Mouse (Mus musculus) embryonic facial prominence, embryonic 13.5 days (tissue): ENCODE measurements around the gene Rapgef2. TPM values are rescaled to one million over a fixed set of nuclear protein-coding genes. Genes with fewer than 3 reads are reported as not detected.
A peak's percentile ranks its signal among the peaks of the same experiment; 100 is the strongest.

Experiments used
- ATAC-seq: fragments of 200-750 bp; cut with Nextera tagmentation; 2 replicates; pipeline ENCODE4 v1.8.0; 2017; ENCODE audit warnings: low read depth; ENCODE audit not compliant: insufficient number of reproducible peaks, insufficient read depth, low FRiP score, low TSS enrichment
- H3K27ac ChIP-seq: fragments of 300-500 bp; sonication (generic); 2 replicates; pipeline ENCODE4 v1.5.1; 2015; ENCODE audit warnings: moderate library complexity, mild to moderate bottlenecking, inconsistent platforms
- H3K27me3 ChIP-seq: fragments of 300-500 bp; sonication (generic); 2 replicates; pipeline ENCODE4 v1.6.1; 2015; ENCODE audit warnings: mild to moderate bottlenecking, inconsistent platforms
- H3K36me3 ChIP-seq: fragments of 300-500 bp; sonication (generic); 2 replicates; pipeline ENCODE4 v1.6.1; 2015; ENCODE audit warnings: mild to moderate bottlenecking, inconsistent platforms
- H3K4me1 ChIP-seq: fragments of 300-500 bp; sonication (generic); 2 replicates; pipeline ENCODE4 v1.6.1; 2015; ENCODE audit warnings: inconsistent platforms
- H3K4me2 ChIP-seq: fragments of 300-500 bp; sonication (generic); 2 replicates; pipeline ENCODE4 v1.6.1; 2015; ENCODE audit warnings: moderate library complexity, mild to moderate bottlenecking, inconsistent platforms
- H3K4me3 ChIP-seq: fragments of 300-500 bp; sonication (generic); 2 replicates; pipeline ENCODE4 v1.5.1; 2015; ENCODE audit warnings: mild to moderate bottlenecking, inconsistent platforms
- H3K9ac ChIP-seq: fragments of 300-500 bp; sonication (generic); 2 replicates; pipeline ENCODE4 v1.6.1; 2015; ENCODE audit warnings: mild to moderate bottlenecking, inconsistent platforms
- H3K9me3 ChIP-seq: fragments of 300-500 bp; sonication (generic); 2 replicates; pipeline ENCODE4 v1.6.1; 2016; ENCODE audit warnings: inconsistent platforms
- WGBS: fragments of 180-500 bp; shearing (Covaris S2); methylation state at CpG from one replicate; pipeline ENCODE4 v1.1.7; 2015; ENCODE audit warnings: mixed read lengths; 5-methylcytosine and 5-hydroxymethylcytosine counted together
- polyA plus RNA-seq: library from polyadenylated mRNA; unstranded; fragments of >200 nt; fragmentation: Nextera tagmentation; extraction: Ambion mirVana; gene quantifications from 2 replicates; pipeline ENCODE4 v1.2.1, GENCODE M21; 2015

The Rapgef2 gene
- polyA plus RNA-seq, 1 experiment from 2014 or later = 8.9 TPM

GRCm38 (mm10) chr3:79145407-79146055 is 140.8 kb downstream of the Rapgef2 start:
- no peaks in the 10 kb centered on the region for H3K36me3 ChIP-seq
- WGBS = 26% methylated on average over 10 of the region's 10 CpGs
- H3K27ac ChIP-seq = peak overlapping the region; percentile 68
- no peak; the same call in 1 of the 2 replicates for ATAC-seq
- H3K27me3 ChIP-seq = no peaks in the 10 kb centered on the region
- H3K4me1 ChIP-seq = peaks cover 19% of the 10 kb centered on the region
- no peaks in the 10 kb centered on the region for H3K9me3 ChIP-seq
- H3K4me2 ChIP-seq = peak overlapping the region; percentile 50
- H3K4me3 ChIP-seq = peak overlapping the region; percentile 23
- H3K9ac ChIP-seq = peak overlapping the region; percentile 54

GRCm38 (mm10) chr3:79144672-79145406 is 141.5 kb downstream of the Rapgef2 start:
- no peak for ATAC-seq
- peak overlapping the region; percentile 54 for H3K9ac ChIP-seq
- H3K4me2 ChIP-seq = peak overlapping the region; percentile 50

DNA sequence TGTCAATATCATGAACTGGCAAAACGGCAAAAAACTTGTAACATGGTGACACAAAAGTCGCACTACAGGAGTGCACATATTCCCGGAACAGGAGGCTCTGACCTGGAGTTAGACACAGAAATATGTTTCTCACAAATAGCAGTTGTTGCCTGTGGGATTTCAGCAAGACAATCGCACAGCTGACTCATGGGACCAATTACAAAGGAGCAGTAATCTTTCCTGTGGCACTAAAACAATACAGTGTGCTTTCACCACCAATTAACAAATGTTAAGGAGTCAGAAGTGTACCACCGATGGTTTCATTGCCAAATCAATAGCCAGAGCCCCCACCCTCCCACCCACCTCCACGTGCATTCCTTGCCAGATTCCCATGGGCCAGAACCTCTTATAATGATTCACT is 142.2 kb downstream of the Rapgef2 start:
- Histone ChIP-seq H3K4me3 (no peak overlapping the region), H3K9me3 (no peaks in the 10 kb centered on the region), H3K27me3 (no peaks in the 10 kb centered on the region), H3K4me2 (no peak overlapping the region), H3K36me3 (no peaks in the 10 kb centered on the region), H3K9ac (no peak overlapping the region), H3K4me1 (peaks cover 19% of the 10 kb centered on the region), H3K27ac (no peak overlapping the region)
- no peak for ATAC-seq
- 69% methylated on average over 6 of the region's 6 CpGs for WGBS

More at GRCm38 (mm10) chr3:79144672-79145406, 141.5 kb downstream of the Rapgef2 start:
- Histone ChIP-seq H3K36me3 (no peaks in the 10 kb centered on the region), H3K27ac (peak overlapping the region; percentile 68), H3K4me3 (peak overlapping the region; percentile 23), H3K27me3 (no peaks in the 10 kb centered on the region), H3K4me1 (peaks cover 19% of the 10 kb centered on the region), H3K9me3 (no peaks in the 10 kb centered on the region)
- WGBS = 25% methylated on average over 13 of the region's 13 CpGs

DNA sequence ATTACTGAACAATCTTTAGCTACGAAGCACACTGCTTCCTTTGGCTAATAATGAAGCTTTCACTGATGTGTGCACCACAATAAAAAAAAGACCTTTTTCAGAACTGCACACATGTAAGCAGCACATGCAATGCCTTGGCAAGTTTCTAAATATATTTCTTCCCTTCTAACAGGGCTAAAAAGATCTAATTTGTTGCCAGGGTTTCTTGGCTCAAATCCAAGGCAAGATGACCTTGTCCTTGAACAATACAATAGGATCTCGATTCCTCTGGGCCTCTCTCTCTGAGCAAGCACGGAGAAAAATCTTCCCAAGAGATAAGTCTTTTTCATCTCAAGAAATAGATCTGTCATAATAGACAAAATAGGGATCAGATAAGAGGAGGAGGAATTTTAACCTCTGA is 147.1 kb downstream of the Rapgef2 start:
- Histone ChIP-seq H3K4me3 (no peak overlapping the region), H3K27ac (no peak overlapping the region), H3K27me3 (no peaks in the 10 kb centered on the region), H3K36me3 (no peaks in the 10 kb centered on the region), H3K9me3 (no peaks in the 10 kb centered on the region), H3K4me2 (no peak overlapping the region), H3K9ac (no peak overlapping the region), H3K4me1 (no peaks in the 10 kb centered on the region)
- 58% methylated on average over 3 of the region's 3 CpGs for WGBS
- ATAC-seq = no peak

DNA sequence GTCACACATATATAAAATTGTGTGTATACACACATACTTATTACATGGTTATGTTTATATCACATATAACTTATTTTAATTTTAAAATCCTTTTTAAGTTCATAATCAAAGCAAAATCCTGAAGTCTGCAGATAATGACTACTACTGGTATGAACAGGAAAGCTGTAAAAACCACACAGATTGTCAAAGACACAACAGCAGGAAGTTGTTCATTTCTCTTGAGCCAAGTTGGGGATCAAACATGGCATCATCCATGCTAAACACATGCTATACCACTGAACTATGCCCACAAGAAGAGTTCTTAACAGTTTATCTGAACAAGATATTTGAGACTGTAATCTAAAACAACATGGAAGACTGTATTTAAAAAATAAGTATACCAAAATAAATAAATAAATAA is 147.7 kb downstream of the Rapgef2 start:
- Histone ChIP-seq H3K4me2 (no peak overlapping the region), H3K4me1 (no peaks in the 10 kb centered on the region), H3K4me3 (no peak overlapping the region), H3K27ac (no peak overlapping the region), H3K9me3 (no peaks in the 10 kb centered on the region), H3K36me3 (no peaks in the 10 kb centered on the region), H3K27me3 (no peaks in the 10 kb centered on the region), H3K9ac (no peak overlapping the region)
- ATAC-seq = no peak

DNA sequence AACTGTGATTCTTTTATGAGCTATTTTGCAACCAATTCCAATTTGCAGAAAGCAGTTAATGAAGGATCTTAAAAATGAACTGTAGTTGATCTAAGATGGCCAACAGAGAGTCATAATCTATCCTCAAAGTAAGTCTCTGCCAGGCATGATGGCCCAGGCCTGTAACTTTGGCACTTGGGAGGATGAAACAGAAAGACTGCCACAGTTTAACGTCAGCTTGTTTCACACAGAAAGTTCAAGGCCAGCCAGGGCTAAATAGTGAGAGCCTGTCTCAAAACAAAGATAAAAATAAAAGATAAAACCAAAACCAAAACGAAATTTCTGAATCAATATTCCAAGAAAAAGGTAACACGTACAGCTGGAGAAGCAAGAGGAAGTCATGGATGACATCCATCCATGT is 155.3 kb downstream of the Rapgef2 start:
- no peak for ATAC-seq
- Histone ChIP-seq H3K36me3 (no peaks in the 10 kb centered on the region), H3K4me2 (no peak overlapping the region), H3K4me3 (no peak overlapping the region), H3K27ac (no peak overlapping the region), H3K9ac (no peak overlapping the region), H3K27me3 (no peaks in the 10 kb centered on the region), H3K9me3 (no peaks in the 10 kb centered on the region), H3K4me1 (peaks cover 5% of the 10 kb centered on the region; the same call in 1 of the 2 replicates)
- 74% methylated on average over 3 of the region's 3 CpGs for WGBS

DNA sequence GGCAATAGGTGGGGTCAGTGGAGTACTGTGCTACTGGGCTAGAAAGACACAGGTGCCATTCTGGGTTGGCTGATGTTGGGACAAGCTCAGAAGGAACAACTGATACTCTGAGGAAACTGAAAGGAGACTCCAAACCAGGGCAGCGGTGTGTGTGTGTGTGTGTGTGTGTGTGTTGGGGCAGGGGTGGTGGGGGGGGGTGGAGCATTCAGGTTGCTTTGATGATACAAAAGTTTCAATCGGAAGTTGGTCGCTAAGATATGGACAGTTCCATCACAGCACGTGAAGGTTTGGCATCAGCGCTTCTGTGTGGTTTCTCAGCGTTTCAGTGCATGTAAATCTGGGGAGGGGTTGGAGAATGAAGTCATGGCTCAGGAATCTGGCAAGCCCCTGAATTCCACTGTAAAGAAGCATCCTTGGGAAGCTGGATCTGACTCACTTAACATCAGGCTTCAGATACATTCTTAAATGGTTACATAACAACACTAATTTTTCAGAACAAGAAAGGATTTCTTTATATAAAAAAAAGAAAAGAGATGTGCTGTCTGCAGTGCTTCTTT is 157.2 kb downstream of the Rapgef2 start:
- no peak overlapping the region for H3K9ac ChIP-seq
- H3K4me3 ChIP-seq = no peak overlapping the region
- no peaks in the 10 kb centered on the region for H3K36me3 ChIP-seq
- no peaks in the 10 kb centered on the region for H3K27me3 ChIP-seq
- no peaks in the 10 kb centered on the region for H3K9me3 ChIP-seq
- H3K27ac ChIP-seq = no peak overlapping the region; the same call in 1 of the 2 replicates
- peaks cover 5% of the 10 kb centered on the region; the same call in 1 of the 2 replicates for H3K4me1 ChIP-seq
- WGBS = 61% methylated on average over 6 of the region's 6 CpGs
- H3K4me2 ChIP-seq = no peak overlapping the region
- no peak for ATAC-seq

DNA sequence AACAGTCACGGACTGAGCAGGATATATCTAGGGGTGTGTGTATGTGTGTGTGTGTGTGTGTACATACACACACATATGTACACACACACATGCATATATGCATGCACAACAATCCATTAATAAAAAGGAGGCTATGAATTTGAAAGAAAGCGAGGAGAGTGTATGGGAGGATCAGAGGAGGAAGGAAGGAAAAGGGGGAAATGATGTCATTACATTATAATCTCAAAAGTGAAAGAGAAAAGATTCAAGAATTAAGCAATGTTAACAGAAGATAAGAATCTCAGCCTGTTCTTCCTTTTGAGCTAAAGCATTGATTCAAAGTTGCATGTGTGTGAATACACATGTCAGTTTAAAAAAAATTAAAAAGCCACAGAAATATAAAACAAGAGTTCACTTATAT is 158.5 kb downstream of the Rapgef2 start:
- 92% methylated on average over 2 of the region's 2 CpGs for WGBS
- H3K4me2 ChIP-seq = no peak overlapping the region
- H3K27ac ChIP-seq = no peak overlapping the region
- no peak overlapping the region for H3K9ac ChIP-seq
- ATAC-seq = no peak
- H3K9me3 ChIP-seq = no peaks in the 10 kb centered on the region
- H3K36me3 ChIP-seq = no peaks in the 10 kb centered on the region
- H3K4me3 ChIP-seq = no peak overlapping the region
- H3K4me1 ChIP-seq = peaks cover 5% of the 10 kb centered on the region; the same call in 1 of the 2 replicates
- no peaks in the 10 kb centered on the region for H3K27me3 ChIP-seq

GRCm38 (mm10) chr3:79126857-79127256 is 159.5 kb downstream of the Rapgef2 start:
- H3K4me1 ChIP-seq = peaks cover 5% of the 10 kb centered on the region
- no peaks in the 10 kb centered on the region for H3K36me3 ChIP-seq
- H3K4me3 ChIP-seq = no peak overlapping the region
- no peak overlapping the region for H3K4me2 ChIP-seq
- no peak overlapping the region for H3K27ac ChIP-seq
- H3K27me3 ChIP-seq = no peaks in the 10 kb centered on the region
- 89% methylated on average over 6 of the region's 6 CpGs for WGBS
- H3K9me3 ChIP-seq = no peaks in the 10 kb centered on the region
- no peak overlapping the region for H3K9ac ChIP-seq
- no peak for ATAC-seq

DNA sequence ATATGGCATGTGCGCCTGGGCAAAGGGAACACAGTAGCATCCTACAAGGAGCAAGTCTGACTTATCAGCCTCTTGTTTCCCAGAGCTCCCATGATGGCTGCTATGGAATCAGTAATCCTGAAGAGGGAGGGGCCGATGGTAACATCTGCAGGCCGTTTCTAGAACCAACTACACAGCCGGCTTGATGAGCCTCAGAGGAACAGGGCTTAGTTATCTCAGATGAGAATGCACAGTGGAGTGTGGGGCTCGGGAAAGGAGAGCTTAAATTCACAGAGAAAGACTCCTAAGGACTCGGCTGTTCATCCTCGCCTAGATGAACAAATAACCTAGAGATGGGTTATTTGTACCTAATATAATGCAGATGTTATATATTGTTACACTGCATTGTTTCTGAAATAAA is 164.9 kb downstream of the Rapgef2 start:
- Histone ChIP-seq H3K9ac (no peak overlapping the region), H3K27me3 (no peaks in the 10 kb centered on the region), H3K4me1 (no peaks in the 10 kb centered on the region; the same call in 1 of the 2 replicates), H3K27ac (no peak overlapping the region), H3K9me3 (no peaks in the 10 kb centered on the region), H3K4me3 (no peak overlapping the region), H3K4me2 (no peak overlapping the region), H3K36me3 (no peaks in the 10 kb centered on the region)
- no peak for ATAC-seq
- WGBS = 61% methylated on average over 7 of the region's 7 CpGs

DNA sequence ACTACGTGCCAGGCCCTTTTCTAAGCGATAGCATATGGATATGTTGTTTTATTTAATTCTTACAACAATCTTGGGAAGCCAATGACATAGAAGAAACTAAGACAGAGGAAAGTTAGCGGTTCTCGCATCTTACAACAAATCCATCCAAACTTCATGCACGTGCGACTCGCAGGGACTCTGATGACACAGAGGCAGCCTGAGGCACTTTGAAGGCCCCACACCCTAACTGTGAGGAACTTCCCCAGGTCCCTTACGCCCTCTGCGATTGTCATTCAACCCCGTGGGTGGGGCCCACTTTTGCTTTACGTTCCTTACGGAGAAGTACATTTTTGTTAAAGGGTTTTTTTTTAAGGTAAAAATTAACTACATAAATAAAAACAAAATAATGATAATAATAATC is 166.3 kb downstream of the Rapgef2 start:
- Histone ChIP-seq H3K9me3 (no peaks in the 10 kb centered on the region), H3K27ac (no peak overlapping the region), H3K4me3 (no peak overlapping the region), H3K27me3 (no peaks in the 10 kb centered on the region), H3K36me3 (no peaks in the 10 kb centered on the region), H3K9ac (no peak overlapping the region), H3K4me1 (no peaks in the 10 kb centered on the region; the same call in 1 of the 2 replicates), H3K4me2 (no peak overlapping the region)
- 92% methylated on average over 12 of the region's 12 CpGs for WGBS
- no peak for ATAC-seq

- no peak overlapping the region for H3K9ac ChIP-seq
- H3K27me3 ChIP-seq = no peaks in the 10 kb centered on the region
- H3K4me2 ChIP-seq = no peak overlapping the region
- H3K4me3 ChIP-seq = no peak overlapping the region
- 94% methylated on average over 6 of the region's 6 CpGs for WGBS
- H3K9me3 ChIP-seq = no peaks in the 10 kb centered on the region
- no peak for ATAC-seq
- H3K36me3 ChIP-seq = no peaks in the 10 kb centered on the region; the same call in 1 of the 2 replicates
- no peak overlapping the region for H3K27ac ChIP-seq
- no peaks in the 10 kb centered on the region for H3K4me1 ChIP-seq
Observed at GRCm38 (mm10) chr3:79110153-79110552, 176.2 kb downstream of the Rapgef2 start.
